In the genomic region with DNA sequence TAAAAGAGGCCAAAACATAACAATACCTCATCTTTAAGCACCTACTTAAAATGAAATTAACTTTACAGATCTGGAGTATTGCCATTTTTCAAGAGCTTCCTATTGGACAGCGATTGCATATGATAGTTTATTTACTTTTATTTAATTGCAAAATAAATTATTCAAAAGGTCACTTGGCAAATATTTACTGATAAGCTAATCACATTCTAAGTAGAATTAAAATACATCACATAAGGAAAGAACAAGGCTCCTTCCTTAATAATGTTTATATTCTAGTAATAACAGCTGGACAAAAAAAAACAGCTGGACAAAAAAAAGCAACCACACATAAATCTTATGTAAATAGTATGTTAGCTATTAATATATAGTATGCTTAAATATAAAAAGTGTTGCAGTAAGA, we compare ENCODE assay signal across 15 mouse cellular contexts.
"Had no signal": no experiment of that assay in that cellular context is flagged by ENCODE, and none has a peak within 500 bp of the region (broad histone marks: within the 10 kb centered on the region; RNA-seq: fewer than 3 reads in every experiment).

No protein-coding gene starts in this region.

- DNase-seq: retina, postnatal 1 day; right cerebral cortex, adult 18-20 months; right cerebral cortex, postnatal 14 days; right cerebral cortex, postnatal 25 days; right cerebral cortex, postnatal 4 days; spleen, adult 18-20 months; thymus, adult 18-20 months; thymus, adult 2 months; thymus, postnatal 14 days; thymus, postnatal 25 days; thymus, postnatal 36 days; thymus, postnatal 4 days had no signal

- H3K36me3 ChIP-seq: neural tube, embryonic 15.5 days; stomach, embryonic 15.5 days had no signal

- H3K4me3 ChIP-seq: neural tube, embryonic 15.5 days; stomach, embryonic 15.5 days had no signal

- H3K4me2 ChIP-seq: neural tube, embryonic 15.5 days; stomach, embryonic 15.5 days had no signal

- H3K27me3 ChIP-seq: neural tube, embryonic 15.5 days; stomach, embryonic 15.5 days had no signal

- H3K9ac ChIP-seq: neural tube, embryonic 15.5 days; stomach, embryonic 15.5 days had no signal

- H3K4me1 ChIP-seq: neural tube, embryonic 15.5 days; stomach, embryonic 15.5 days had no signal

- H3K27ac ChIP-seq: neural tube, embryonic 15.5 days; stomach, embryonic 15.5 days; stomach, postnatal 0 days had no signal

- H3K9me3 ChIP-seq: neural tube, embryonic 15.5 days; stomach, embryonic 15.5 days had no signal
